Mouse (Mus musculus) T-cell, adult 2 months (primary cell): ENCODE results near the gene Ggps1.
"Not testable (repeated sequence)": the region's sequence is repeated elsewhere in the genome, so short reads cannot be mapped to it uniquely, and the experiment has no call there.

Experiments used
- DNase-seq: peaks from one replicate; pipeline ENCODE4 v3.0.0; 2022; ENCODE audit warnings: low spot score

The Ggps1 gene

GRCm38 (mm10) chr13:14038911-14039291 lies 24.4 kb downstream of the Ggps1 start:
- no peak for DNase-seq

GRCm38 (mm10) chr13:14035875-14036630 lies 27.2 kb downstream of the Ggps1 start:
- DNase-seq: no peak

- not testable (repeated sequence) for DNase-seq
Observed at GRCm38 (mm10) chr13:14035352-14035751, 27.9 kb downstream of the Ggps1 start.

- DNase-seq: no peak
Observed at GRCm38 (mm10) chr13:14034073-14034348, 29.3 kb downstream of the Ggps1 start.

GRCm38 (mm10) chr13:14033309-14034072 lies 29.8 kb downstream of the Ggps1 start:
- DNase-seq: no peak

GRCm38 (mm10) chr13:14026154-14026820 lies 37.0 kb downstream of the Ggps1 start:
- no peak for DNase-seq

GRCm38 (mm10) chr13:14025554-14025953 lies 37.7 kb downstream of the Ggps1 start:
- DNase-seq: no peak

- DNase-seq: not testable (repeated sequence)
Observed at GRCm38 (mm10) chr13:14021417-14021816, 41.9 kb downstream of the Ggps1 start.

- DNase-seq: no peak
Observed at GRCm38 (mm10) chr13:14018852-14019251, 44.4 kb downstream of the Ggps1 start.

GRCm38 (mm10) chr13:14018283-14018682 lies 45.0 kb downstream of the Ggps1 start:
- no peak for DNase-seq

GRCm38 (mm10) chr13:14015609-14016008 lies 47.7 kb downstream of the Ggps1 start:
- no peak for DNase-seq

GRCm38 (mm10) chr13:14014540-14014939 lies 48.7 kb downstream of the Ggps1 start:
- no peak for DNase-seq

- no peak for DNase-seq
Observed at GRCm38 (mm10) chr13:14014001-14014400, 49.3 kb downstream of the Ggps1 start.

GRCm38 (mm10) chr13:14011454-14011995 lies 51.8 kb downstream of the Ggps1 start:
- no peak for DNase-seq

GRCm38 (mm10) chr13:14006056-14006455 lies 57.2 kb downstream of the Ggps1 start:
- DNase-seq: no peak

- no peak for DNase-seq
Observed at GRCm38 (mm10) chr13:14004999-14005398, 58.3 kb downstream of the Ggps1 start.

GRCm38 (mm10) chr13:14004086-14004485 lies 59.2 kb downstream of the Ggps1 start:
- DNase-seq: no peak

GRCm38 (mm10) chr13:14002706-14003105 lies 60.6 kb downstream of the Ggps1 start:
- no peak for DNase-seq
